Mouse (Mus musculus) intestine, embryonic 16.5 days (tissue): ENCODE data around the gene H2-T3. TPM values are rescaled to one million over a fixed set of nuclear protein-coding genes. Genes with fewer than 3 reads are reported as not detected.
"Not testable (repeated sequence)": the region's sequence is repeated elsewhere in the genome, so short reads cannot be mapped to it uniquely, and the experiment has no call there.

ENCODE experiments used
- ATAC-seq: fragments of 200-750 bp; cut with Nextera tagmentation; 2 replicates; pipeline ENCODE4 v1.8.0; 2017; ENCODE audit warnings: moderate TSS enrichment, moderate library complexity
- H3K27ac ChIP-seq: fragments of 300-500 bp; sonication (generic); 2 replicates; pipeline ENCODE4 v1.5.1; 2014; ENCODE audit warnings: mild to moderate bottlenecking, low read length
- H3K27me3 ChIP-seq: fragments of 300-500 bp; sonication (generic); replicated peaks from 2 replicates; pipeline ENCODE4 v1.6.1; 2014; ENCODE audit warnings: low read length, control low read depth, mixed read lengths; ENCODE audit not compliant: control insufficient read depth, insufficient read depth
- H3K36me3 ChIP-seq: fragments of 300-500 bp; sonication (generic); 2 replicates; pipeline ENCODE4 v1.6.1; 2014; ENCODE audit warnings: low read length, control low read depth; ENCODE audit not compliant: control insufficient read depth, insufficient read depth
- H3K4me1 ChIP-seq: fragments of 300-500 bp; sonication (generic); 2 replicates; pipeline ENCODE4 v1.6.1; 2014; ENCODE audit warnings: low read length, control low read depth, mixed read lengths; ENCODE audit not compliant: control insufficient read depth, insufficient read depth
- H3K4me2 ChIP-seq: fragments of 300-500 bp; sonication (generic); 2 replicates; pipeline ENCODE4 v1.6.1; 2014; ENCODE audit warnings: low read depth, low read length, control low read depth
- H3K4me3 ChIP-seq: fragments of 300-500 bp; sonication (generic); 2 replicates; pipeline ENCODE4 v1.5.1; 2014; ENCODE audit warnings: mild to moderate bottlenecking, low read length
- H3K9ac ChIP-seq: fragments of 300-500 bp; sonication (generic); 2 replicates; pipeline ENCODE4 v1.6.1; 2014; ENCODE audit warnings: low read depth, low read length
- H3K9me3 ChIP-seq: fragments of 300-500 bp; sonication (generic); 2 replicates; pipeline ENCODE4 v1.6.1; 2016; ENCODE audit warnings: low read length, control low read depth; ENCODE audit not compliant: control insufficient read depth
- WGBS: fragments of 180-500 bp; shearing (Covaris S2); extraction: QIAGEN DNeasy Blood & Tissue Kit; methylation state at CpG from one replicate; pipeline ENCODE4 v1.1.7; 2014; 5-methylcytosine and 5-hydroxymethylcytosine counted together
- polyA plus RNA-seq: library from polyadenylated mRNA; unstranded; fragments of >200 nt; fragmentation: Nextera tagmentation; extraction: Ambion mirVana; gene quantifications from 2 replicates; pipeline ENCODE4 v1.2.1, GENCODE M21; 2015

H2-T3 gene
- polyA plus RNA-seq, 1 experiment from 2014 or later = 42.3 TPM

DNA sequence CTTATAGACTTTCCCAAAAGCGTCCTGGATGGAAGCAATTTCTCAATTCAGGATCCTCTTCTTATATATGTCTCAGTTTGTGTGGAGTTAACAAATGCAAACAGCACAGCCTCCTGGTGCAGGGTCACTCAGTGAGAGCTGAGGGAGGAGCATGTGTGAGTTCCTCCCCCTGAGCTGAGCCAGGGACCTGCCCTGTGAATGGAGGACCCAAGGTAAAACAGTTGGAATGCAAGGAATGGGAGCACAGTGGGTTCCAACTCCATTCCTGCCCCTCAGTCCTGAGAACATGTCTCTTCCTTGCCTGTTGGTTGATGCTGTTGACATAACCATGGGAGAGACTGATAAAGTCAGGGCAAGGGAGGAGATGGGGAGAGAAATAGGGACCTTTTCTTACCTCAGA, 21.0 kb downstream of the H2-T3 start:
- H3K4me3 ChIP-seq, H3K36me3 ChIP-seq, H3K4me2 ChIP-seq, H3K27ac ChIP-seq, ATAC-seq, H3K9me3 ChIP-seq, H3K4me1 ChIP-seq, H3K9ac ChIP-seq: not testable (repeated sequence)
- WGBS = no CpG with 5 or more reads among the region's 1 CpGs
- H3K27me3 ChIP-seq = peaks cover 22% of the 10 kb centered on the region

DNA sequence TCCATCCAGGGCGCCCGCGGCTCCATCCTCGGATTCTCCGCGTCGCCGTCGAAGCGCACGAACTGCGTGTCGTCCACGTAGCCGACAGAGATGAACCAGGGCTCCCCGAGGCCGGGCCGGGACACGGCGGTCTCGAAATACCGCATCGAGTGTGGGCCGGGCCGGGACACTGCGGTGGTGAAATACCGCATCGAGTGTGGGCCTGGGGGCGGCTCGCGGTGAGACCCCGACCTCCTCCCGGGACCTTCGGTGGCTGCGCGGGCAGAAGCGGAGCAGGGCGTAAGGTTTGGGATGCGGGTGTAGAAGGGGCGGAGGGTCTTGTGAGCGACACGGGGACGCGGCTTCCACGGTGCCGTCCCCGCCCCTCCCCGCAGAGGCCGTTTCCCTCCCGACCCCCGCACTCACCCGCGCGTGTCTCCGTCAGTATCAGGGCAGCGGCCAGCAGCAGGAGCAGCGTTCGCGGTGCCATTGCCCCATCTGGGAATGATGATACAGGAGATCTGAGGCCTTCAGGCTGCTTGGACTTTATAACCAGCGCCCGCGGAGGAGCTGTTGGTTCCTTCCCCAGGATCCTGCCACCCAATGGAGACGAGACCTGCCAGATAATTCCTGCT, 21.9 kb downstream of the H2-T3 start, which contains the start of gene Gm8909:
Gm8909 (minus strand) TSS at position 499 of the 614 bp plus-strand sequence.
- Histone ChIP-seq H3K4me3 (peak within 1 kb of the TSS; percentile 51), H3K4me1 (0 out of 2 replicates have a peak, but pooled peaks cover 4% of the 10 kb centered on the region), H3K36me3 (no peaks in the 10 kb centered on the region), H3K27ac (no peak within 1 kb of the TSS), H3K9me3 (no peaks in the 10 kb centered on the region), H3K4me2 (peak within 1 kb of the TSS; percentile 74), H3K9ac (peak within 1 kb of the TSS; percentile 55), H3K27me3 (peaks cover 22% of the 10 kb centered on the region)
- 2% methylated on average over 62 of the region's 63 CpGs for WGBS
- ATAC-seq = peak; percentile 85

DNA sequence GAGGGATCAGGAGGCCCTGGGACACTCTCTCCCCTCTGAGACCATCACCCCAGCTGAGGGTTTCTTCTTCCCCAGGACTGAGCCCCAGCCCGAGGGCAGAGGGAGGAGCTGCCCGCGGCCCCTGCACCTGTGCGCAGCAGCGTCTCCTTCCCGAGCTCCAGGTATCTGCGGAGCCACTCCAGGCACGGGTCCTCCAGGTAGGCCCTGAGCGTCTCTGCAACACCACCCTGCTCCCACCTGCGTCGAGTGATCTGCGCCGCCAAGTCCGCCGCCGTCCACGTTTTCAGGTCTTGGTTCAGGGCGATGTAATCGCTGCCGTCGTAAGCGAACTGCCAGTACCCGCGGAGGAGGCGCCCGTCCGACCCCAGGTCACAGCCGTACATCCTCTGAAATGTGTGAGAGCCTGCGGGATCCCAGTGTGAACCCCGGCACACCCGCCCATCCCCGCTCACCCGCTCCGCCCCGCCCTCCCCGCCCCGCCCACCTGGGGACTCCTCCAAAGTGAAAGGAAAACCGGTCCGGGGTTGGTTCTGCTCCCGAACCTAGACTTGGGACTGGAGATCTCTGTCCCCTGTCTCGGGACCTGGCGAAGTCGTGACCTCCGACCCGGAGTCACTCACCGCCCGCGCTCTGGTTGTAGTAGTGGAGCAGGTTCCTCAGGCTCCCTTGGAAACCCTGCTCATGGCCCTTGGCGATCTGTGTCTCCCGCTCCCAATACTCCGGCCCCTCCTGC, 22.6 kb downstream of the H2-T3 start:
- ATAC-seq = peak; percentile 66
- 2% methylated on average over 51 of the region's 51 CpGs for WGBS
- H3K27ac ChIP-seq = no peak overlapping the region
- no peaks in the 10 kb centered on the region for H3K9me3 ChIP-seq
- H3K36me3 ChIP-seq = no peaks in the 10 kb centered on the region
- peak overlapping the region; percentile 51 for H3K4me3 ChIP-seq
- H3K9ac ChIP-seq = peak overlapping the region; percentile 55
- 0 out of 2 replicates have a peak, but pooled peaks cover 4% of the 10 kb centered on the region for H3K4me1 ChIP-seq
- peak overlapping the region; percentile 74 for H3K4me2 ChIP-seq
- peaks cover 22% of the 10 kb centered on the region for H3K27me3 ChIP-seq

DNA sequence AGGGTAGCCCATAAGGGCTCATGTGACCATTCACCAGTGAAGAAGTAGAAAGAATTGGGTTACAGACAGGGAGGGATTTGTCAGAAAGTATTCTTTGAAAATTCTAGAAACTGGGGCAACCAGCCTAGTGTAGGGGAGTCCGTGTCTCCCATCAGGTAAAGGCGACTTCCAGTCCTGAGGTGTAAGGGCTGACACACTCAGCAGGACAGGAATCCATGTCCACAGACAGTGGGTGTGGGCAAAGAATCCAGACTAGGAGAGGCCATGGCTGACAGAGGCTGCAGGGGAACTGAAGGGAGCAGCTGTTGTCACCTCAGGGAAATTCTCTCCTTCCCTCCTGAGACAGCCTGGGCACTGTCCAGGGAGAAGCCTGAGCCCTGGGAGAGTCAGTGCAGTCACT, 23.2 kb downstream of the H2-T3 start:
- peaks cover 25% of the 10 kb centered on the region for H3K27me3 ChIP-seq
- H3K27ac ChIP-seq, H3K4me1 ChIP-seq, H3K4me2 ChIP-seq, H3K36me3 ChIP-seq, H3K9me3 ChIP-seq, ATAC-seq, H3K4me3 ChIP-seq, H3K9ac ChIP-seq: not testable (repeated sequence)
- 40% methylated on average over 2 of the region's 2 CpGs for WGBS

DNA sequence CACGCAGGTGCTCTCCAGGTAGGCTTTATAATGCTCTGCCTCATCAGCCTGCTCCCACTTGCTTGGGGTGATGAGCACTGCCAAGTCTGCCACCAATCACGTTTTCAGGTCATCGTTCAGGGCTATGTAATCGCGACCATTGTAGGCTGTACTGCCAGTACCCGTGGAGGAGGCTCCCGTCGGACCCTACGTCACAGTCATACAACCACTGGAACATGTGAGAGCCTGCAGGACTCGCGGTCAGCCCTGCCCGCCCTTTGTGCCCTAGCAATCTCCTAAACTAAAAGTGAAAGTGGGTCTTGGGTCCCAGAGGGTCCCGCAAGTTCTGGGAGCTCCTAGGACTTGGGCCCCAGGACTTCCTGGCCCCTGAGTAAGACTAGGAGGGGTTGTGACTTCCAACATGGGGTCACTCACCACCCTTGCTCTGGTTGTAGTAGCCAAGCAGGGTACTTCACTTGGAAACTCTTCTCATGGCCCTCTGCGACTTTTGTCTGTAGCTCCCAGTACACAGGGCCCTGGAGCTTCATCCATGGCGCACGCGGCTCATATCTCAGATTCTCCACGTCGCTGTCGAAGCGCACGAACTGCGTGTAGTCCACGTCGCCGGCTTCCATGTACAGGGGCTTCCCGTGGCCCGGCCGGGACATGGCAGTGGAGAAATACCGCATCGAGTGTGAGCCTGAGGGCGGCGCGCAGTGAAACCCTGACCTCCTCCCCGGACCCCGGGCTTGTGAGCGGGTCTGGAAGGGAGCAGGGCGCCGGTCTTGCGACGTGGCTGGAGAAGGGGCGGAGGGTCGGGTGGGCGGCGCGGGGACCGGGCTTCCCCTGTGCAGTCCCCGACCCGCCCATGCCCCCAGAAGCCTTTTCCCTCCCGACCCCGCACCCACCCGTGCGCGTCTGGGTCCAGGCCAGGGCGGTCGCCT, 28.7 kb downstream of the H2-T3 start:
- H3K36me3 ChIP-seq = no peaks in the 10 kb centered on the region
- H3K9ac ChIP-seq = no peak overlapping the region
- peaks cover 39% of the 10 kb centered on the region for H3K27me3 ChIP-seq
- H3K9me3 ChIP-seq = no peaks in the 10 kb centered on the region
- H3K4me3 ChIP-seq = peak overlapping the region; percentile 31
- 3% methylated on average over 55 of the region's 56 CpGs for WGBS
- peak; percentile 38; the same call in 1 of the 2 replicates for ATAC-seq
- no peak overlapping the region for H3K27ac ChIP-seq
- peak overlapping the region; percentile 38 for H3K4me2 ChIP-seq
- peaks cover 6% of the 10 kb centered on the region; the same call in 1 of the 2 replicates for H3K4me1 ChIP-seq

DNA sequence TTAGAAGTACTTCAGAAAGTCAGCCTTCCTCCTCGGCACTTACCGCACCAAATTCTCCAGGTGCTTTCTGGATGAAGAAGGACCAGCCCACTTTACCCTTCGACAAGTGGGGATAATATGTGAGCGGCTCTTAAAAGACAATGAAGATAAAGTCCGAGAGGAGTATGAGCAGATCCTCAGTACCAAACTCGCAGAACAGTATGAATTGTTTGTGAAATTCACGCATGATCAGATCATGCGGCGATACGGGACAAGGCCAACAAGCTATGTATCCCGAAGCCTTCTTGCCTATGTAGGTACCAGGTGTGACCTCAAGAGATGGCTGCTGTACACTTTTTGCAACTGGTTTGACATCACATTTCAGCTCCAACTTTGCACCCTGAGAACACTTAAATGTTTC, 31.8 kb downstream of the H2-T3 start:
- H3K9me3 ChIP-seq, H3K36me3 ChIP-seq, ATAC-seq, H3K9ac ChIP-seq, H3K27ac ChIP-seq, H3K4me1 ChIP-seq: not testable (repeated sequence)
- 11% methylated on average over 11 of the region's 11 CpGs for WGBS
- Histone ChIP-seq H3K4me3 (peak overlapping the region; percentile 35; the same call in 1 of the 2 replicates), H3K27me3 (peaks cover 40% of the 10 kb centered on the region), H3K4me2 (peak overlapping the region; percentile 56)

DNA sequence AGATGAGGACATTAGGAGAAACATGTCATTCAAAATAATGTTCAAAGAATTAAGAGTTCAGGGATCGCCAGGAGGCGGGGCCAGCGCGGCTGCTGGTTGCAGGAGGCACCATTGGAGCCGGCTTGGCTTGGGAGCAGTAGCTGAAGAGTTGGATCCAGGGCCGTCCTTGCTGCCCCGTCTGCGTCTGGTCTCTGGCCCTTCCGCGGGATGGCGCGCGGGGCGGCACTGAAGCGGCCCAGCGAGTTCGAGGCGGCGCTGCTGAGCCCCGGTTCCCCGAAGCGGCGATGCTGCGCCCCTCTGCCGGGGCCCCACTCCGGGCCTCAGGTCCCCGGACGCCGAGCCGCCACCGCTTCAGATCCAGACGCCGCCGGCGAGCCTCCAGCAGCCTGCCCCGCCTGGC, 32.3 kb downstream of the H2-T3 start:
- Histone ChIP-seq H3K27me3 (peaks cover 40% of the 10 kb centered on the region), H3K9ac (peak overlapping the region; percentile 48; the same call in 1 of the 2 replicates), H3K4me3 (peak overlapping the region; percentile 35), H3K4me2 (peak overlapping the region; percentile 56)
- not testable (repeated sequence) for H3K36me3 ChIP-seq, H3K27ac ChIP-seq, H3K4me1 ChIP-seq, ATAC-seq, H3K9me3 ChIP-seq
- under 1% methylated on average over 36 of the region's 36 CpGs for WGBS

DNA sequence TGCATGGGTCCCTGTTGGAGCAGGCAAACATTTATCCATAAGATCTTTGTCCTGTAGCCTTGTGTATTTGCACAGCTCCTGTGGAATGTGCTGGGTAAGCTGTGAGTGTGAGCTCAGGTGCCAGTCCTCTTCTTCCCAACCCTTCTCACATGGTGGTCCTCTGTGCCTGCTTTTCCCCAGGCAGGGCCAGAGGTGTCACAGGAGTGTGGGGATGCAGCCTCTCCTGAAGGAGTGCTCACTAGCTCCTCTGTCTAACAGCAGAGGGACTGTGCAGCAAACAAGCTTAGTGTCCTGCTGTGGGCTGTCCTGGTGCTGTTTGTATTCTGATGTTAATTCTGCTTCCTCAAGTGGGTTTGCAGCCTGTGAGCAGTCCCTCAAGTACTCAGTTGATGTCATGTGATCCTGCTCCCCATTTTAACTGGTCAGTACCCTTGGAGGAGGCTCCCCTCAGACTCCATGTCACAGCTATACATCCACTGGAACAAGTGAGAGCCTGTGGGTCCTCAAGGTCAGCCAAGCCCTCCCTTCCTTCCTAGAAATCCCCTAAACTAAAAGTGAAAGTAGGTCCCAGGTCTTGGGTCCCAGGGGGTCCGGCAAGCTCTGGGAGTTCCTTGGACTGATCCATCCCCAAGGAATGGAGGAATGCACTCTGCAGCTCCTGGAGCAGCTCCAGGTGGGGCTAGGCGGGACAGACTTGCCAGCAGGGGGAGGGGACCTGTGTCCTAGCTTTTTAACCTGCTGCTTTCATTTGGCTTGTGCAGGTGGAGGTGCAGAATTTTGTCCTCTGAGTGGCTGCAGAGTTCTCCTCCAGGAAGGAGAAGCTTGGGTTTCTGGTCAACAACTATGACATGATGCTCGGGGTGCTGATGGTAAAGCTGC, 35.6 kb downstream of the H2-T3 start:
- H3K27ac ChIP-seq = no peak overlapping the region
- no peaks in the 10 kb centered on the region for H3K9me3 ChIP-seq
- ATAC-seq = no peak
- no peak overlapping the region for H3K4me2 ChIP-seq
- 29% methylated on average over 3 of the region's 3 CpGs for WGBS
- no peak overlapping the region for H3K9ac ChIP-seq
- no peaks in the 10 kb centered on the region for H3K36me3 ChIP-seq
- peaks cover 25% of the 10 kb centered on the region for H3K27me3 ChIP-seq
- peaks cover 4% of the 10 kb centered on the region; the same call in 1 of the 2 replicates for H3K4me1 ChIP-seq
- H3K4me3 ChIP-seq = no peak overlapping the region
